Mouse (Mus musculus): ENCODE measurements around the gene Gse1. TPM values are rescaled to one million over a fixed set of nuclear protein-coding genes. Genes with fewer than 3 reads are reported as not detected.

Gse1 gene
- total and polyA plus RNA-seq, 3 experiments, result 23.6 to 128 (median 66.9) TPM

DNA sequence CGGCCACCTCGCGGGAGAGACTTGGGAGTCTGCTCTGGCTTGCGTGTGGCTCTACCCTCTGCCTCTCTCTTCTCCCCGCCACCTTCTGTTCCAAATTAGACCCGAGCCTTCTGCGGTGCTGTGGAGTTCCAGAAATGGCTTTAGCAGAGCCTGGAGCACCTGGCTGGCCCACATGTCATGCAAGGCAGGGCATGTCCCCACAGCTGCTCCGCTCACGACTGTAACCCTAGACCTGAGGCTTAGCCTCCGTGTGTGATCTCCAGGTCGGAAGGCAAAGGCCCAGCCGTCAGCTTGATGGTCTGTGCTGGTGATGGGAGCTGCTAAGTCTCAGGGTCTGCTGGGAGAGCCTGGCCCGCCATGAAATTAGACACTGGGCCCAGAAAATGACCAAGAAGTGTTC is 30.9 kb downstream of the Gse1 start:
- TF ChIP-seq ETS1 (IDR thresholded peaks at IDR 0.05; ENCODE audit: low read depth, low read length), result no peak
- TF ChIP-seq MAX (IDR thresholded peaks at IDR 0.05; ENCODE audit: low read length), result no peak
- TF ChIP-seq GATA1 (IDR thresholded peaks at IDR 0.05; ENCODE audit: low read depth, low read length), result no peak
- no peak for TF ChIP-seq TBP (IDR thresholded peaks at IDR 0.05; ENCODE audit: low read depth, low read length)
- TF ChIP-seq MXI1 (IDR thresholded peaks at IDR 0.05; ENCODE audit: low read depth, low read length), result no peak

DNA sequence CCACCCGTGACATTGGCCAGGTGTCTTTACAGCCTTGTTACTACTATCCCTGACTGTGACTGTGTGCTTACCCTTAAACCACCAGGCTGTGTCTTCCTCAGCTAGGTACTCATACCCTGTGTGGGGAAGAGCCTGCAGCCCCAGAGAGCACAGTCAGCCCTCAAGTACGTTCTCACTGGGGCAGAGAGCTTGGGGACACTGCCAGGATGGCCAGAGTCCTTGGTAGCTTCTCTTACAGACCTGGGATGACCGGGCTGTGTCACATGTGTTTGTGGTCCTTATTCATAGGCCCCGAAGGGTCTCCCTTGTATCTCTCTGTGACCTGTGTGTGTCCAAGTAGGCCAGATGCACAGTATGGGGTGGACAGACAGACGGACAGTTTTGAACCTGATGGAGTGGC is 32.4 kb downstream of the Gse1 start:
- no peaks in the 10 kb centered on the region for H3K79me2 ChIP-seq (ENCODE audit: control insufficient read depth, insufficient read depth, low read length, poor library complexity)
- H3K9ac ChIP-seq (ENCODE audit: control insufficient read depth, low read depth, low read length, poor library complexity, severe bottlenecking), result no peak overlapping the region
- no peaks in the 10 kb centered on the region for H3K36me3 ChIP-seq (ENCODE audit: control insufficient read depth in 1 of 2, insufficient read depth in 2 of 2, low read length in 2 of 2)
- H3K27me3 ChIP-seq (ENCODE audit: control insufficient read depth in 1 of 2, insufficient read depth in 2 of 2, low read length in 2 of 2), result peaks cover 0 to 19% of the 10 kb centered on the region in 2 experiments; a peak in 1 of 4 replicates
- no peak overlapping the region for H3K27ac ChIP-seq (ENCODE audit: control insufficient read depth, low read depth, low read length)
- H3K4me3 ChIP-seq (ENCODE audit: control insufficient read depth in 1 of 2, insufficient read depth in 1 of 2, low read depth in 2 of 2, low read length in 2 of 2), result no peak overlapping the region
- TF ChIP-seq RCOR1 (IDR thresholded peaks at IDR 0.05; ENCODE audit: low read depth, low read length), result no peak
- no peak for TF ChIP-seq BHLHE40 (IDR thresholded peaks at IDR 0.05; ENCODE audit: borderline replicate concordance, low read depth, low read length)
- TF ChIP-seq TCF12 (IDR thresholded peaks at IDR 0.05; ENCODE audit: low read depth, low read length), result no peak
- no peak for TF ChIP-seq MYB (IDR thresholded peaks at IDR 0.05; ENCODE audit: low read depth, low read length)
- TF ChIP-seq TBP (IDR thresholded peaks at IDR 0.05; ENCODE audit: low read depth, low read length), result no peak
- no peak for TF ChIP-seq ELF1 (IDR thresholded peaks at IDR 0.05; ENCODE audit: low read depth, low read length)
- no peak for TF ChIP-seq SMC3 (IDR thresholded peaks at IDR 0.05; ENCODE audit: low read depth, low read length)
- TF ChIP-seq NELFE (IDR thresholded peaks at IDR 0.05; ENCODE audit: low read depth, low read length), result no peak
- TF ChIP-seq MYC (IDR thresholded peaks at IDR 0.05; ENCODE audit: low read depth, low read length), result no peak
- no peak for DNase-seq (ENCODE audit: low read depth, low spot score)
- H3K9me3 ChIP-seq (replicated peaks; ENCODE audit: insufficient read depth, low read length), result no peaks in the 10 kb centered on the region
- H3K4me1 ChIP-seq (ENCODE audit: control insufficient read depth in 1 of 2, insufficient read depth in 2 of 2, low read length in 2 of 2), result no peaks in the 10 kb centered on the region

More for the DNA sequence above, 30.9 kb downstream of the Gse1 start:
- Histone ChIP-seq H3K4me3 (ENCODE audit: control insufficient read depth in 1 of 2, insufficient read depth in 1 of 2, low read depth in 2 of 2, low read length in 2 of 2) (no peak overlapping the region), H3K79me2 (ENCODE audit: control insufficient read depth, insufficient read depth, low read length, poor library complexity) (no peaks in the 10 kb centered on the region), H3K27me3 (ENCODE audit: control insufficient read depth in 1 of 2, insufficient read depth in 2 of 2, low read length in 2 of 2) (peaks cover 0 to 17% of the 10 kb centered on the region in 2 experiments; a peak in 1 of 4 replicates), H3K9me3 (replicated peaks; ENCODE audit: insufficient read depth, low read length) (no peaks in the 10 kb centered on the region), H3K4me1 (ENCODE audit: control insufficient read depth in 1 of 2, insufficient read depth in 2 of 2, low read length in 2 of 2) (no peaks in the 10 kb centered on the region), H3K9ac (ENCODE audit: control insufficient read depth, low read depth, low read length, poor library complexity, severe bottlenecking) (no peak overlapping the region), H3K36me3 (ENCODE audit: control insufficient read depth in 1 of 2, insufficient read depth in 2 of 2, low read length in 2 of 2) (no peaks in the 10 kb centered on the region), H3K27ac (ENCODE audit: control insufficient read depth, low read depth, low read length) (no peak overlapping the region)
- no peak for DNase-seq (ENCODE audit: low read depth, low spot score)

DNA sequence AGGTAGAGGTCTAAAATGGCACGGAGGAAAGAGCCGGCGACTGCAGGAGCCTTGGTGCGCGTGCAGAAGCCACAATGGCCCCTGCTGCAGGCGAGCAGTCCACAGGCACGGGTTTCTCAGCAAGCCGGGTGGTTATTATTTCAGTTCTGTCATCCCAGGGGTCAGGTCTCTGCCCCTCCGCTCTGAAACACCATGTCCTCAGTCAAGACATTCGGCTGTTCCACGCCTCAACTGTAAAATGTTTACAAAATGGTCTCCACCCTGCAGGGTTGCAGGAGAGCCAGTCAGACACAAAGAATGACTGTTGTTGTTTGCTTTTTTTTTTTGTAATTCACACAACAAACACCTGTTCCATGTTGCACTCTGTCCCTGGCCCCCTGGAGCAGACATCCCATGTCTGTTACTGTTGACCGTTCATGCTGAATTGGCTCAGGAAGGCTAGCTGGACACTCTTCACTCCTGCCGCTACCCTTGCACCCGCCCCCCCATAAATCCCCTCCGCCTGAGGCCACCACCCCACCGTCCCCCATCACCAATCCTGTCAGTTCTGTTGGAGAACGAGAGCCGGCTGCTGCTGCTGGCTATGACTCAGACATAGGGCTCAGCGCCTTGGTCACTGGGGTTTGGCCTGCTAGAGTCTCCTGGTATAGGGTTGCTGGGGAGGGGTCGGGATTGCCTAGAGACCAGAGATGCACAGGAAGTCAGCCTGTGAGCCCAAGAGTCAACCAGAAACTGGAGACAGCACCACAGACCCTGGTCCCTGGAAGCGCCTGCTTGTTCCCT is 33.3 kb downstream of the Gse1 start:
- Histone ChIP-seq H3K9me3 (replicated peaks; ENCODE audit: insufficient read depth, low read length) (no peaks in the 10 kb centered on the region), H3K27ac (ENCODE audit: control insufficient read depth, low read depth, low read length) (no peak overlapping the region), H3K4me1 (ENCODE audit: control insufficient read depth in 1 of 2, insufficient read depth in 2 of 2, low read length in 2 of 2) (no peaks in the 10 kb centered on the region), H3K36me3 (ENCODE audit: control insufficient read depth in 1 of 2, insufficient read depth in 2 of 2, low read length in 2 of 2) (no peaks in the 10 kb centered on the region), H3K79me2 (ENCODE audit: control insufficient read depth, insufficient read depth, low read length, poor library complexity) (no peaks in the 10 kb centered on the region), H3K27me3 (ENCODE audit: control insufficient read depth in 1 of 2, insufficient read depth in 2 of 2, low read length in 2 of 2) (peaks cover 0 to 19% of the 10 kb centered on the region in 2 experiments; a peak in 1 of 4 replicates), H3K4me3 (ENCODE audit: control insufficient read depth in 1 of 2, insufficient read depth in 1 of 2, low read depth in 2 of 2, low read length in 2 of 2) (no peak overlapping the region), H3K9ac (ENCODE audit: control insufficient read depth, low read depth, low read length, poor library complexity, severe bottlenecking) (no peak overlapping the region)
- TF ChIP-seq KAT2A (conservative IDR thresholded peaks at IDR 0.05; ENCODE audit: low read depth, low read length) (no peak), E2F4 (IDR thresholded peaks at IDR 0.05; ENCODE audit: borderline replicate concordance, low read depth, low read length) (no peak), MAFK (IDR thresholded peaks at IDR 0.05; ENCODE audit: borderline replicate concordance, low read depth, low read length) (no peak), MAX (IDR thresholded peaks at IDR 0.05; ENCODE audit: low read length) (no peak), MYB (IDR thresholded peaks at IDR 0.05; ENCODE audit: low read depth, low read length) (no peak), TBP (IDR thresholded peaks at IDR 0.05; ENCODE audit: low read depth, low read length) (no peak)
- DNase-seq (ENCODE audit: low read depth, low spot score), result no peak

Data from MEL (cell line).